Mouse (Mus musculus) C2C12 (cell line): ENCODE measurements around the gene Acta1.

Source experiments
- CEBPB ChIP-seq: IDR thresholded peaks from one replicate; pipeline ENCODE4 v1.6.1; 2011; ENCODE audit warnings: low read depth, mild to moderate bottlenecking, control low read depth, moderate library complexity
- CTCF ChIP-seq: IDR thresholded peaks from one replicate; pipeline ENCODE4 v1.5.1; 2011; ENCODE audit not compliant: control insufficient read depth, insufficient read depth, insufficient read length
- FOSL1 ChIP-seq: IDR thresholded peaks from one replicate; pipeline ENCODE4 v1.8.0; 2011; ENCODE audit warnings: mild to moderate bottlenecking, low read length; ENCODE audit not compliant: poor library complexity, insufficient read depth, severe bottlenecking
- MAX ChIP-seq: IDR thresholded peaks from one replicate; pipeline ENCODE4 v1.6.1; 2011; ENCODE audit warnings: mild to moderate bottlenecking, control low read depth
- MYOD1 ChIP-seq: IDR thresholded peaks from one replicate; pipeline ENCODE4 v1.6.1; 2011; ENCODE audit warnings: low read depth; ENCODE audit not compliant: control insufficient read depth, insufficient read length
- MYOG ChIP-seq: IDR thresholded peaks from one replicate; pipeline ENCODE4 v1.6.1; 2011; ENCODE audit not compliant: control insufficient read depth, insufficient read length; ENCODE audit errors: extremely low read depth
- USF1 ChIP-seq: IDR thresholded peaks from one replicate; pipeline ENCODE4 v1.6.1; 2011; ENCODE audit warnings: low read depth, mild to moderate bottlenecking, control low read depth, moderate library complexity

GRCm38 (mm10) chr8:123892586-123893155 is 1.9 kb downstream of the Acta1 start:
- TF ChIP-seq CTCF: no peak
- no peak for TF ChIP-seq FOSL1
- TF ChIP-seq MAX: no peak
- TF ChIP-seq MYOG: no peak
- TF ChIP-seq CEBPB: no peak
- no peak for TF ChIP-seq USF1
- TF ChIP-seq MYOD1: no peak
